Mouse (Mus musculus): Measurements from ENCODE around the gene Tarbp2.

The Tarbp2 gene

DNA sequence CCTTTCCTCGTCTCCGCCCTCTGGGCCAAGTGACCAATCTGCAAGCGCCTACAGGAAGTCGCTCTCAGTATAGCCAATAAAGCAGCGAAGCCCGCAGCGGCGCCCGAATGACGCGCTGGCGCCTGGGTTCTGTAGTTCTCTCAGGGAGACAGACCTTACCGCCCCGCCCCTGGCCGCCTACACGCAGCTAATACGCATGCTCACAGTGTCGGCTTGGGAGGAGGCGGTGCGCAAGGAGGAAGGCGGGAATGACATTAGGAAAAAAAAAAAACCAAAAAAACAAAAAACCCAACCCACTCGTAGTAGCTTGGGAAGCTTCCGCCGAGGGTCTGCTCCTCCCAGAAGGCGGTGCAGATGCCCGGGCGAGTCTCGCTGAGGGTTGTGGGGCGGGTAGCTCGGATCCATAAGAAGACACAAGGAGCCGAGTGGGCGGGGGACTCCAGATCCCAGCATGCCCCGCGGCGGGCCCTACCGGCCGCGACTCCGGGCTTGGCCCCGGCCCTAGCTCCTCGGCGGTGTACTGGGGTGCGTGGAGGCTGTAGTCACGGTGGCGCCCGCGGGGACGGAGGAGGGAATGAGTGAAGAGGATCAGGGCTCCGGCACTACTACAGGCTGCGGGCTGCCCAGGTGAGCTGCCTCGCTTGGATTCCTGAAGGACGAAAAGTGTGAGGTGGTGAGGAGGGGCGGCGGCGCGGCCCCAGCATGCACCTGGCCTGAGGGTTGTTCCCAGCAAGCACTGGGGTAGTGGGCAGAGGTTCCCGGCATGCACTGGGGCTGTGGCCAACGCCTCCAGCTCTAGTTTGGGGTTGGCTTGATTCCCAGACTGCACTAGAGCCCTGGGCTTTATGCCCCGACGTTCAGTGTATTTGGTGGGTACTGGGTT lies at the start of gene Tarbp2:
Tarbp2 (plus strand) TSS at position 217 of the 883 bp plus-strand sequence.
- DNase-seq (ENCODE audit: low spot score) = peak; percentile 100

DNA sequence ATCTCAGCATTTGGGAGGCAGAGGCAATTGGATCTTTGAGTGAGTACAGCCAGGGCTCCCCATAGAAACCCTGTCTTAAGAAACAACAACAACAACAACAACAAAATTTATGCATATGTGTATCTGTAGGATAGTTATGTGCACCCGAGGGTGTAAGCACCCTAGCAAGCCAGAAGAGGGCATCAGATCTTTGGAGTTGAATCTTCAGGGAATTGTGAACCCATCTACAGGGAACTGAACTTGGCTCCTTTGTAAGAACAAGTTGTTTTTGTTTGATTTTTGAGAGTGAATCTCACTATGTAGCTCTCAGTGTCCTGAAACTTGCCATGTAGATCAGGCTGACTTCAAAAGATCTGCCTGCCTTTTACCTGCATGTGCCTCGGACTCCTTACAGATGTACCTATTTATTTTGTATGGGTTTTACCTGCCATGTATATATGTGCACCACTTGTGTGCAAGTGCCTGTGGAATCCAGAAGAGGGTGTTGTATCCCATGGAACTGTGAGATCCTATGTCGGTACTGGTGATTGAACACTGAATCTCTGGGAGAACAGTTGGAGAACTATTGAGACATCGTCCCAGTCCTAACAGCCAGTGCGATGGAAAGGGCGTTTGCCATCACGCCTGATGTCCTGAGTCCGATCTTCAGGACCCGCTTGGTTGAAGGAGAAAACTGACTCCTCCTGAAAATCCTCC lies 49.2 kb upstream of the Tarbp2 start:
- no peak for DNase-seq (ENCODE audit: low spot score)

DNA sequence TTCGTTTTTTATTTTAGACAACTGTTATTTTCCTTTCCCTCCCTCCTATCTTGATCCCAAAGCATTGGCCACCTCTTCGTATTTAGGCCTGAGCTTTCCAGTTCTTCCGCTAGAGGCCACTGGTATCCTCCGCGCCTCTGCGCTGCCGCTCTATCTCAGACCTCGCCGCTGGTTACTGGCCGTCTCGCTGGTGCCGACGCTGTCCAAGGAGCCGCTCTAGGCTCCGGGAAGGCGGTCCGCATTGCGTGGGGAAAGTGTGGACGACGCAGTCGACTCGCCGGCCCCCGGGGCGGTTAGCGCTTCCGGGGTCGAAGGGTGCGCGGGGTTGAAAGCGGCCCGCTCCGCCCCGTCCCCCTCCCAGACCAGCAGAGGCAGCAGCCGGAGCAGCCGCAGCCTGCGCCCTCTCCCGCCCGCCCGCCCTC lies 47.8 kb upstream of the Tarbp2 start, which contains the start of gene Pcbp2:
Pcbp2 (plus strand) TSS at position 357 of the 422 bp plus-strand sequence.
- peak; percentile 97 for DNase-seq (ENCODE audit: low spot score)

DNA sequence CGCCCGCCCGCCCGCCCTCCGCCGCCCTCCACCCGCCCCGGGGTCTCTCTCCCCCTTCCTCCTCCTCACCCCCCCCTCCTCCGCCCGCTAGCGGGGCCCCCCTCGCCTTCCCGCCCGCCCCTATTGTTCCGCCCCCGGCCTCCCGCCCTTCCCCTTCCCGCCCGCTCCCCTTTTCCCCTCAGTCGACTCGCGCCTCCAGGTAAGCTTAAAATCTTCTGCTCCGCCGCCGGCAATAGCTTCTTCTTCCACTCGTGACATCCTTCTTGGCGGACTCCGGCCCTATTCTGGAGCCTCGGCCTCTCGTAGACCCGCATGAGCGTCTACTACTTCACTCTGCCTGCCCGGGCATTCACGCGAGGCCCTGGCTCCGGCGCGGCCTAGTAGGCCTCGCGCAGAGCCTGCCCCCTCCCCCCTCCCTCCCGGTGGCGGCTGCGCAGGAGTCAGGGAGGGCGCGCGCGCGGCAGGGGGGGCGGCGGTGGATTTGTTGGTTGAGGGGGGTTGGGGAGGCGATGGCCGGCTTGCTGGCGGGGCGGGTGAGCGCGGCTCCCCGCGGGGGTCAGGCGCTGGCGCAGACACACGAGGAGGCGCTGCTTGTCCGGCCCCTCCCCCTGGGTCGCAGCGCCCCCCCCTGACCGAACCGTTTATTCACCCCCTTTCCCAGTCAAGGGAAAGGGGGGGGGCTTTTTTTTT lies 47.2 kb upstream of the Tarbp2 start:
- peak; percentile 76 for DNase-seq (ENCODE audit: low spot score)

DNA sequence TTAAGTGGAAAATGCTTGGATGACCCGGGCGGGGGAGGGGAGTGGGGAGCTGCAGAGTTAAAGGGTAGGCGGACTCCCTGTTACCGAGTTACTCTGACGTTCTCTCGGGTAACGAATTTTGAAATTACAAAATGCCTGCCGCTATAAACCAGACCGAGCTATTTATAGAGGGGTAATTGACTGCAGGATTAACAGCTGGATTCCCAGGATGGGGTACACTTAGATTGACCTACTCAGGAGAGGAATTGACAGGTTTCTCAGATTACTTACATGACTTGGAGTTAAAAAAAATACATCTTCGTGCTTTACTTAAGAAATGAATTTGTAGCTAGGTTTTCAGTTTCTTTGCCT lies 46.7 kb upstream of the Tarbp2 start:
- no peak for DNase-seq (ENCODE audit: low spot score)

DNA sequence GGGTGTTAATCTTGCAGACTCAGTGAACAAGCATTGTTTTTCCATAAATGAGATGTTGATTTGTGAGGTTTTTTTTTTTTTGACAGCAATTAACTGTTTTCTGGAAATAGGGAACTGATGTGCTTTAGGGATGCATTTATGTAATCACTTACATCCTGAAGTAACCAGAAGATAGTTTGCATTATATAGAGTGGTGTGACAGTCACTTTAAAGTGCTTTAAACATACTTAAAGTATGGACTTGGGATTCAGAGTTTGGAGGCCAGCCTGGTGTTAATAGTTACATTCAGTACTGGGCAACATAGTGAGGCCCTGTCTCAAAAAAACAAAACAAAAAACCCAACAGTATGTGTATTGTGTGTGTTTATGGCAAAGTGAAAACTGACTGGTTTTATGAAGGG lies 46.3 kb upstream of the Tarbp2 start:
- no peak for DNase-seq (ENCODE audit: low spot score)

DNA sequence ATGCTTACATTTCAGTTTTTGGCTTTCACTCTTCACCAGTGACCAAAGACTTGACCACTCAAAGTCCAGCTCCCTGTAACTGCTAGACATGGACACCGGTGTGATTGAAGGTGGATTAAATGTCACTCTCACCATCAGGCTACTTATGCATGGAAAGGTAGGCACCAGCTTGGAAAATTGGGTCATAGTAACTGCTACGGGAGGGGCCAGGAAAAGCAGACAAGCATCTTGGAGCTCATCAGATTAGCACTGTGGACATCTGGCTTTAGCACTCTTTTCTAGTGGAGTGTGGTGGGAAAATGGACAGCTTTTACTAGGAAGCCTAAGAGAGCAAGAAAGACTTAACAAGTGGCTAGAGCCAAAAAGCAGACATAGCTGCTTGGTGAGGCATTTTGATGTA lies 44.7 kb upstream of the Tarbp2 start:
- no peak for DNase-seq (ENCODE audit: low spot score)

DNA sequence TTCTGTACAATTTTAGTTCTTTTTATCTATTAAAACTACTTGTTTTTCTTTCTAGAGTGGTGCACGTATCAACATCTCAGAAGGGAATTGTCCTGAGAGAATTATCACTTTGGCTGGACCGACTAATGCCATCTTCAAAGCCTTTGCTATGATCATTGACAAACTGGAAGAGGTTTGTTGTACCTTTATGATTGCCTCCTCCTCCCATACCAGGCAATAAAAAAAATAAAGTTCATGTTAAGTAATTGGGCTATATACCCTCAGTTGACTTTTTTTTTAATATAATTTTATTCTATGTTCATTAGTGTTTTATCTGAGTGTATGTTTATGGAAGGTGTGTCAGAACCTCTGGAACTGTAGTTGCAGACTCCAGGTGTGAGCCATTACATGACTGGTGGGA lies 43.5 kb upstream of the Tarbp2 start:
- no peak for DNase-seq (ENCODE audit: low spot score)

DNA sequence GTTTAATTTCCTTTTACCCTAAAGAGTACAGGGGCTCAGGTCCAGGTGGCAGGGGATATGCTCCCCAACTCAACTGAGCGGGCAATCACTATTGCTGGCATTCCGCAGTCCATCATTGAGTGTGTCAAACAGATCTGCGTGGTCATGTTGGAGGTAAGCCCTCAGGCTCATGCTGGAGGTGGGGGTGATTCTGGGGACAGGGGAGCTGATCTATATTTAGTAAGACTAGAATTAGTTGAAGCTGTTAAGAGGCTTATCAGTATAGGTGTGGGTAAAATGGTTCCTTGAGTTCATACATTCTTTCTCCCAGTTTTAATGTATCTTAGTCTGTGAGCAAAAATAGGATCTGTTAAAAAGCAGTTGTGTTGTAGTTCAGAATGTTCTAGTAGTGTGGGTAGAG lies 34.9 kb upstream of the Tarbp2 start:
- DNase-seq (ENCODE audit: low spot score) = no peak

DNA sequence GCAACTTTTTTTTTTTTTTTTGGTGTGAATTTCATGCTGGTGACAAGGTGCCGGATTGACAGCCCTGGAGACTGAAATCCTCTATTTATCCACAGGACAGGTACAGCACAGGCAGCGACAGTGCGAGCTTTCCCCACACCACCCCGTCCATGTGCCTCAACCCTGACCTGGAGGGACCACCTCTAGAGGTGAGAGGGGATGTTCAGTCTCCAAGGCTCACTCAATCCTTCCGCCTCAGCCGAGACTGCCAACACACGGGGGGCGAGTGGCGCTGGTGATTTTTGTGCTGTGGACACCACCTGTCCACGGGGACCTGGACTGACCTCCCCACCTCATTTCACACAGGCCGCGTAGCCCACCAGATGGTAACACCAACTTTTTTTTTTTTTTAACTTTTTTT lies 32.1 kb upstream of the Tarbp2 start:
- no peak for DNase-seq (ENCODE audit: low spot score)

DNA sequence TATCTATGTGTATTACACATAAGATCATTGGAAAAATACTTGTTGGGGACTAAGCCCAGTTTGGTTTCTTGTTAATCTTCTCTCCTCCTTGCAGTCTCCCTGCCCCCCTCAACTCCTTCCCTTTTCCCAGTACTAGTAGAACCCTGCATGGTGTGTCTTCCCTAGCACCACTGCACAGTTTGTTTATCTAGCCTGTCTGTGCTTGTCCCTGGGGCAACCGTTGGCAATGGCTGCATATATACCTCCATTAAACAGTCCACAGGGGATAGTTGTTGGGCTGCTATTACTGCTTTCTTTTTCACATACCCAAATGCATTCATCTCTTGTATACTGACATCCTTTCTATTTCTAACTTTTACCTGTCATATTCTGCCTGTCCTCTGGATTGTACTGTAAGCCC lies 30.3 kb upstream of the Tarbp2 start:
- DNase-seq (ENCODE audit: low spot score) = no peak

DNA sequence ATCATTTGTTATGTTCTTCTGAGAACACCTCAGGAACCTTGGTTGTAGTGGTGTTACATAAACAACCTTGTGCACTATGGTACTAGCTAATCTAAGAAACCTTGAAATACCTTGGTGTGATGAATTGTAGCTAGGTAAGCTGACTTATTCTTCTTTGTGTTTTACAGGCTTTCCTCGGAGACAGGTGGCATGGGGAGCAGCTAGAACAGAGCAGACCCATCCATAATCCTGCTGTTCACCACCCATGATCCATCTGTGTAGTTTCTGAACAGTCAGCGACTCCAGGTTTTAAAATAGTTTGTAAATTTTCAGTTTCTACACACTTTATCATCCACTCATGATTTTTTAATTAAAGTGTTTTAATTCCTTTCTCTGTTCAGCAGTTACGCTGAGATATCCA lies 19.7 kb upstream of the Tarbp2 start:
- no peak for DNase-seq (ENCODE audit: low spot score)

DNA sequence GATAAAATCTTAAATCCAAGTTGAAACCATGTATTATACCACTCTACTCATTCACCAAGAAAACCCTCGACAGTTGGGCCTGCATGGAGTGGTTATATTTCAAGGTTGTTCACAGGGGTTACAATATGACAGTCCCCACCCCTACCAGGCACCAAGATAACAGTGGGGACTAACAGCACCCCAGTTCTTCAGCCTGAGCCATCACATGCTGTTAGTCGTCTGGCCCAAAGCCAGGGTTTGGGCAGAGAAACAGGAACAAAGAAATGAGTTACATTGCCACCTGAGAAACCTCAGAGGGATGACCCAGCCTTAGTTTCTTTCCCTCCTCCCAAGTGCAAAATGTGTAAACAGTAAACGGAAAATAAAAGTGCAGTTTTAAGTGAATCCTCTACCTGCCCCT lies 18.6 kb upstream of the Tarbp2 start:
- no peak for DNase-seq (ENCODE audit: low spot score)

DNA sequence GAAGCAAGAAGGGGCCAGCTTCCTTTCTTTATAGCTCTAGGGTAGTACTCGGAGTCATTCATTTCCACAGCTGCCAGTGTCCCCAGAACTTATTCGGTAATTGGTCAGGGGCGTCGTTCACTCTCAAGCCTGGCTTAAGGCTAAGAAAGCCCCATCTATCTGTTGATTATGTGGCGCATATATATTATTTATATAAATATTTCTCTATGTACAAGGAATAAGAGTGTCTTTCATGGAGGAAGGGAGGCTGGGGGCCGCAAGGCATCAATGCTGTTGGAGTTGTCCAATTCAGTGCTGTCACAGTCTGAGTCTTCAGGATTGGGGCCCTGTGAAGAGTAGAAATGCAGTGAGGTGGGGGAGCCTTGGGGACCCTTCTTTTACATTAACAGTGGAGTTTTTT lies 18.1 kb upstream of the Tarbp2 start:
- no peak for DNase-seq (ENCODE audit: low spot score)

DNA sequence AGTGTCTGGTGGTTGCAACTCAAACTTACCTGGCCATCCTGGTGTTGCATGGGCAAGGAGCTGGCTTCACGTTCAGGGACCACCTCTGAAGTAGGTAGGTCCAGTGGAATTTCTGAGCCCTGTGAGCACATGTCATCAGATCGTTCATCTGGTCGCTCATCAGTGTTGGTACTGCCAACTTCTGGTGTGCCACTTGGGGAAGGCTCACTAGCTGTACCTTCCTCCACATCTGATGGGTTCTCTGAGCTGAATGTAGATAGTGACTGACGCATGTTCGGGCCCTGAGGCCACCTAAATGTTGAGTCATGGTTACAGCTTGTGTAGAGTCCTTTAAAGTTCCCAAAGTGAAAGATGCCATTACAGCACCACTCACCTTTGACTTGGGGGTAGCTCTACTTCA lies 17.5 kb upstream of the Tarbp2 start:
- DNase-seq (ENCODE audit: low spot score) = no peak

DNA sequence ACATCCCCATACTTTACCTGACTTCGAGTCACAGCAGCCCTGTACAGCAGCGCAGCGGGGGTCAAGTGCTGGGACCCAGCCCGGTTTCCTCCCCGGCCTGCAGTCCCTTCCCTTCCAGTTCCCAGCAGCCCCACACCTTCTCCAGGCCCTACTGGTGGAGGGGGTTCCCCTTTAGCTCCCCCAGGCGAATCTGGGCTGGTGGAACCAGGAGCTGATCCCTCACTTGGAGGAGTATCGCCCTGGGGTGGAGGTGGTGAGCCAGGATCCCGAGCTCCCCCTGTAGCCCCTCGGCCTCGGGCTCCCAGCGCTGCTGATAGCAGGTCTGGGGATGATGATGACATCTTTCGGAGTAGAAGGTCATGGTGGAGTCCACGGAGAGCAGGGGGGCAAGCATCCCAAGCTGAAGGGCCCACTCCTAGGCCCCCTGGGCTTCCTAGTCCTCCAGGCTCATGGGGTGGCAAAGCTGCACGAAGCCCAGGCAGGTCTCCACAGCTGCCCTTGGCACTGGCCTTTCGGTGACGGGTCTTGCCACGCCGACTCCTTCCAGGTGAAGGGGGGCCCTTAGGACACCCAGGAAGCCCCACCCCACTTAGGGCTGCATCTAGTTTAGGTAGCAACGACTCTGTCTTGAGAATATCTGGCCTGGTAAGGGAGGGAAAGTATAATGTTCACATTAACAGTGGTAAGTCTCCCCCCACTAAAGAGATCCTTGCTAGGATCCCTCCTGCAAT lies 16.7 kb upstream of the Tarbp2 start:
- no peak for DNase-seq (ENCODE audit: low spot score)

DNA sequence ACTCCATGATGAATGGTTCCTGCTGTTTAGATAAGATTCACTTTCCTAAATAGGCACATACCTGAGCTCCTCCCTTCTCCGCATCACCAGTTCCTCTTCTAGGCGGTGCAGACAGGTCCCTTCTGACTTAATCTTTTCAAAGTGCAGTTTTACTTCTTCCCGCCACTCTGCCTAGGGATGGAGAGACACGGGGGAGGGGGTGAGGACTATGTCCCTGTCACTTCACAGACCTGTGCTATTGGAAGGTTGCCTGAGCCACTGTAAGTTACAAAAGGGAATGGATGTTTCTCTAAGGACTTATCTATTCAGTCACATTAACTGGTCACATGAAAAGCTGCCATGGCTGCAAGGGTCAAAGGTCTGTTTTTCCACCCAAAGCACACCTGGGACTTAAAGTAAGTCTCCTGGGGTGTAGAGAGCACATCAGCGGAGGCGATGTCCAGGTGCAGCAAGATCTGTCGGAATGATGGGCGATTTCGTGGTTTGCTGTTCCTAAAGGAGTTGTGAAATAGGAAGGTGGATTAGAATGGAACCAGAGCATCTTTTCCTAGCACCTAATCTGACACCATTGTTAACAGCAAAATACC lies 15.6 kb upstream of the Tarbp2 start:
- no peak for DNase-seq (ENCODE audit: low spot score)

DNA sequence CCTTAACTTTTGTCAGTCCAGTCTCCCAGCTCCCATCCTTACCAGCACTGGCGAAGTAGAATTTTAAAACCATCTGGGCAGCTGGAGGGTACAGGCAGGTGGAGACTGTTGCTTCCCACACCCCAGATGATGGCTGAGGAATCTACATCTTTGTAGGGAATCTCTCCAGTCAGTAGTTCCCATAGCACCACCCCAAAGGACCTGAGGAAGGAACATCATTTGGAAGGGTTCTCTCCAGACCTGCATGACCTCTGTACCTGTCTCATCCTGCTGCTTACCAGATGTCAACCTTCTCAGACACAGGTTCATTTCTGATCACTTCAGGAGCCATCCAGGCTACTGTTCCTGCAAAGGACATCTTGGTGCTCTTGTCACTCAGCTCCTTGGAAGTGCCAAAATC lies 14.5 kb upstream of the Tarbp2 start, which contains the start of gene Gm10337:
Gm10337 (plus strand) TSS at position 276 of the 400 bp plus-strand sequence.
- DNase-seq (ENCODE audit: low spot score) = no peak

DNA sequence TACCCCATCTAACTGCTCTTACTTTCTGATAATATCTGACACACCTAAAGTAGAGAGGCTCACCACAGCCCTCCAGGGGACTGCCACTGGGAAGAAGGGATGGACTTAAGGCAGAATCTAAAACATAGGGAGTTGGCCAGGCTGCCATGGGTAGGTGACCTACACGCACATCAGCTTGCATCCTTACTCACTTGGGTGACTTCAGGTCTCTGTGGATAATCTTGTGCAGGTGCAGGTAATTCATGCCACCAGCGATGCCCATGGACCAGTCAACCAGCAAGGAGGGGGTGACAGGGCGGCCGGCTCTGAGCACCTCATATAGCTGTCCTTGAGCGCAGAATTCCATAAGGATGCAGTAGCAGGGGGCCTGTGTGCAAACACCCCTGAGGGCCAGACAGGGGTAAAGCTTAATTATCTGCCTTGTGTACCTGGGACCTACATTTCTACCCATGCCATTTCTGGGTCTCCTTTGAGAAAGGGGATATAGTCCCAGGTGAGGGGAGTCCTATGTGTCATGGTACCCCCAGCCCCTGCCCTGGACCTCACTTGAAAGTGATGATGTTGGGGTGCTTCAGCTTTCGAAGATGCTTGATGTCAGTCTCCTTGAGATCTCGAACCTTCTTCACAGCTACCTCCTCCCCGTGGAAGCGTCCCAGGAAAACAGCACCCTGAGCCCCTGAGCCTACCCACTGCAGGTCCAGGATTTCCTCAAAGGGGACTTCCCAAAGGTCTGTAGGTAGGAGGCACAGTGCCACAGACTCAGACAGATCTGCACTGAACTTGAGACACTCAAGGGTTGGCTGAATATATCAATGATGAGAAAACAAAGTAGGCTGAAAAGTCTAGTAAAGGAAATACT lies 13.8 kb upstream of the Tarbp2 start:
- no peak for DNase-seq (ENCODE audit: low spot score)

DNA sequence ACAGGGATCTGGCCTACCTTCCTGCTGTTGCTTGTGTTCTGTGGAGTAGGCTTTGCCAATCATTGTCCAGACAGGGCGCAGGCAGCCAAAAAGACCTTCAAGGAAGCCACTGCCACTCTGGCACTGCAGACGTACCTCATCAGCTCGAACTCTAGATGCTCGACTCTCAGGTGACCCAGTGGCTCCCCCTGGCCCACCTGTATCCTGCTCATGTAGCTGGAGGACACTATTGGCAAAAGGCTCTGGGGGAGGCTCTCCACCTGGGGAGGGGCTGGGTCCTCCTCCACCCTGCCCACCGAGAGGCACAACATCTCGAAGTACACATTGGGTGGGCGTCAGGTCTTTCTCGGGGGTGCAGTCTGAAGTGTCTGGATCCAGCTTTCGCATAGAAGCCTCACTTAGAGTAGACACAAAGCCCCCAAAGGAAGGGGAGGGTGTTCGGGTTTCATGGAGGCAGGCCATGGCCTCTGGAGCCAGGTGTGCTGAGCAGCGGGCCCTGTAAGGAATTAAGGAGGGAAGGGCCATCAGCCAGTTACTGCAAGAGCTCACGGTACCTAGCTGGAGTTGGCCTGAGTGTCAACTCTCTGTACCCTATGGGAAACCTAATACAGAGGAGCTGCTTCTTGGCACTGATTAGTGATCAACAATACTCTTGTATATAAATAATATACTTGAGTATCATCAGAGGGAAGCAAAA lies 12.8 kb upstream of the Tarbp2 start:
- no peak for DNase-seq (ENCODE audit: low spot score)
